Mouse (Mus musculus) cerebral cortex, adult 2 months (tissue): Measurements from ENCODE around the gene Pim3.

Source experiments
- WGBS: fragments of 180-500 bp; shearing (Covaris S2); methylation state at CpG from one replicate; pipeline ENCODE4 v1.1.7; 2018; 5-methylcytosine and 5-hydroxymethylcytosine counted together

Pim3 gene

DNA sequence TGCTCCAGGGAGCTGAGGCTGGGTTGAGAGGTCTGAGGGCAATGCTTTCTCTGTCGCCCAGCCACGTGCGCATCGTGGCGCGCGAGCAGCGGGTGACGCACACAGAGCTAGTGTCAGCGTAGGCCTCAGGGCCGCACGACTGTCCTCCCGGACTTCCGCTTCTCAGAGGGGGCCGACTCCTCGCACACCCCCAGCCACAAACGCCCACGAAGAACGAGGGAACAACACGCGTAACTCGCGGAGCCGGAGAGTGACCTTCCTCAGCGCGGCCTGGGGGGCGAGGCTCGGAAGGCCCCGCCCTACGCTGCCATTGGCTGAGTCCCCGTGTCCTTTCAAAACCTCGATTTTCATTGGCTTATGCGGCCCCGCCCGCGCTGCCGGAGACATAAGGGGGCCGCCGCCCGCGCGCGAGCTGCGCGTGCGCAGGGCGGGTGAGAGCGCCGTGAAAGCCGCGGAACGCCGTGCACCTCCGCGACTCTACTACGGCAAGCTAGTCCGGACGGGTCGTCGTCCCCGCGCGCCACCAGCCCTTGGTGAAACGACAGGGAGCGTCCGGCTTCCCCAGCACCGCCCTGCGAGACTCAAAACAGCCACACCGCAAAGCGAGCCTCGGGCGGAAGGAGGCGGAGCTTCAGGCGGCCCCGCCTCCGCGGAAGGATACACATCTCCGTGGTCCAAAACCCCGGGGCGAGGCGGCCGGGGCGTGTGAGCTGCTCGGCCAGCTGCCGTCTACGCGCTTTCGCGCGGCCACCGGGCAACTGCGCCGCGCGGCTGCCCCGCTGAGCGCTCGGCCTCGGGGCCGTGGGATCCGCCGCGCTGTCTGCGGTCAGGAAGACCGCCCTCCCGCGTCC is at the start of gene Pim3:
TSS of gene Pim3 (plus strand) at position 415 of the 851 bp plus-strand sequence.
- under 1% methylated on average over 104 of the region's 107 CpGs for WGBS

DNA sequence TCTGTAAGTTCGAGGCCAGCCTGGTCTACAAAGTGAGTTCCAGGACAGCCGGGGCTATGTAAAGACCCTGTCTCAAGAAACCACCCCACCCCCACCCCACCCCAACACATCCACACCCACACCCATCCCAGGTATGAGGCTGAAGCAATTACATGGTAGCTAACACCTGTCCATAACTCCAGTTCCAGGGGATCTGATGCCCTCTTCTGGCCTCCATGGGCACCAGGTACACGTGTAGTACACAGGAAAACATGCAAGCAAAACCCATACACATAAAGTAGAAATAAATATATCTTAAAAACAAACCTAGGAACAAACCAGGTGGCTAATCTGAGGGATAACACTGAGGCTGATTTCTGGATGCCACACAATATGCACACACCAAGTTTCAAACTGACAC is 48.7 kb upstream of the Pim3 start:
- WGBS: 89% methylated on average over 3 of the region's 3 CpGs

GRCm38 (mm10) chr15:88813873-88814272 is 48.1 kb upstream of the Pim3 start:
- 98% methylated on average over 2 of the region's 2 CpGs for WGBS

DNA sequence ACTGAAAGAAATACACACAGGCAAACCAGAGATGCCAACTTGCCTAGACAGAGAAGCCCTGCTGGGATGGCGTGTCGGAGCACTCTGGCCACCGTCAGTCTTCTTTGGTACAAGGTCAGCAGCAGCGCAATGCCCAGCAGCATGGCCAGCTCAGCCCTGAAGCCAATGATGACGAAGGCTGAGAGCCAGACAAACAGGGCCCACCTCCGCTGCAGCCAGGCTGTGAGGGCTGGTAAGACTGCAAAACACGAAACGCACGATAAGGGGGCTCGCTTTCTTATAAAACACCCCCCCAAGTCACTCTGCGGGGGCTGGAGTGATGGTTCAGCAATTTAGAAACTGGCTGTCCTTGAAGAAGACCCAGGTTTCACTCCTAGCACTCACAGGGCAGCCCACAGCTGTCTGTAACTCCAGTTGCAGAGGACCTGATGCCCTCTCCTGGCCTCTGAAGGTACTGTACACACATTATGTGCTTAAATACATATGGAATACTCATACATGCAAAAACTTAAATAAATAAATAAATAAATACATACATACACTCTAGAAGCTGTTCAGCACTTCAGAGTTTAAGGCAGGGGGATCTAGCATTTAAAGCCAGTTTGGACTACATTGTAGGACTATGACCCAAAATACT is 47.5 kb upstream of the Pim3 start:
- WGBS: 98% methylated on average over 11 of the region's 11 CpGs

GRCm38 (mm10) chr15:88815196-88815700 is 46.7 kb upstream of the Pim3 start:
- WGBS: 92% methylated on average over 6 of the region's 6 CpGs

DNA sequence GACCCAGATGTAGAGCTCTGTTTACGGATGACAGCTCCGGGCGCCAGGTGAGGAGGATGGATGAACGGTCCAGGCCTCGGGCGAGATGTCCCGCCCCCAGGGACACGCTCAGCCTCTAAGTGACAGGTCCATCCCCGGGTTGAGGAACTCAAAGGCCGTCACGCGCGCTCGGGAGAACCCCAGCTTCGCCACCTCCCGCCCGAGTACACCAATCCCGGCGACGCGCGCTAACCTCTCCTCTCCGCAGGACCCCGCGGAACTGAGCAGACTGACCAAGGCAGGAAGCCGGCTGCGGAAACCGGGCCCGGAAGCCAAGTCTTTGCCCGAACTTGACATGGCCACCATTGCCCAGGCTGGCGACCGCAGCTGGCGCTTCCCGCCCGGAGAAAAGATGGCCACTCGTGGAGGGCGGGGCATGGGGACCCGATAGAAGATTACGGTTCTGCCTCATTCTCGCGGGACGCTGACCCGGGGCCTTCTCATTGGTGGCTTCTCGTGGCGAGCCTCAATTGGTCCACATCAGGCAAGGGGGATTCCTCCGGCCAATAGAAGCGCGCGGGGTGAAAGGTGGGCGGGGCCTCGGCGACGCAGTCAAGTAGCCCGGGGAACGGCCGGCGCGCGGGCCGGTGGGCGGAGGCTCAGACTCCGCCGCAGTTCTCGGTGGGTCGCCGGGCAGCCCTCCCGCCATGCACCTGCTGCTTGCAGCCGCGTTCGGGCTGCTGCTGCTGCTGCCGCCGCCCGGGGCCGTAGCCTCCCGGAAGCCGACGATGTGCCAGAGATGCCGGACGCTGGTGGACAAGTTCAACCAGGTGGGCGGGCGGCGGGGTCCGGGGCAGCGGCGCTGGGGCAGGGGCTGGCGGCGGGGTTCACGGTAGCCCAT is 42.7 kb upstream of the Pim3 start, which contains the start of the genes Alg12 and Creld2:
TSS of gene Alg12 (minus strand) at position 293 of the 880 bp plus-strand sequence.
TSS of gene Creld2 (plus strand) at position 621 of the 880 bp plus-strand sequence.
- WGBS: under 1% methylated on average over 88 of the region's 88 CpGs

- WGBS: under 1% methylated on average over 23 of the region's 23 CpGs
Measured at GRCm38 (mm10) chr15:88819906-88820303, 42.1 kb upstream of the Pim3 start.

GRCm38 (mm10) chr15:88821403-88821802 is 40.6 kb upstream of the Pim3 start:
- WGBS: 84% methylated on average over 7 of the region's 7 CpGs

GRCm38 (mm10) chr15:88822513-88822912 is 39.5 kb upstream of the Pim3 start:
- 92% methylated on average over 7 of the region's 7 CpGs for WGBS

DNA sequence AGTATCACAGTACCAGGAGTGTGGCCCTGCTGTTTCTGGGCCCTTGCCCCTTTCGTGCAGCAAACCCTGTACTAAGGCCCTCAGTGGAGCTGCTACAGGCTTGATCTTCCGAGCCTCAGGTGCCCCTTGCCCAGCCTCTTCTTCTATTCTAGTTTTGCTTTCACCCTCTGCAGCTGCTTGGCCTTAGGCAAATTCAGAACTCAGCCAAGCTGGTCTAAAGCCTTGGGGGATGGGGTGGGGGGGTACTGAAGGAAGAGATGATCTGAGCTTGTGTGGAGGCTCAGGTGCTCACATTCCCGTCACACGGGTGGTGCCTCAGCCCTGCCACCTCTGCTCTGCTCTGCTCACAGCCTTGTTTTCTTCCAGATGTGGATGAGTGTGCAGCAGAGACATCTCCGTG is 38.6 kb upstream of the Pim3 start:
- WGBS: 89% methylated on average over 5 of the region's 5 CpGs

DNA sequence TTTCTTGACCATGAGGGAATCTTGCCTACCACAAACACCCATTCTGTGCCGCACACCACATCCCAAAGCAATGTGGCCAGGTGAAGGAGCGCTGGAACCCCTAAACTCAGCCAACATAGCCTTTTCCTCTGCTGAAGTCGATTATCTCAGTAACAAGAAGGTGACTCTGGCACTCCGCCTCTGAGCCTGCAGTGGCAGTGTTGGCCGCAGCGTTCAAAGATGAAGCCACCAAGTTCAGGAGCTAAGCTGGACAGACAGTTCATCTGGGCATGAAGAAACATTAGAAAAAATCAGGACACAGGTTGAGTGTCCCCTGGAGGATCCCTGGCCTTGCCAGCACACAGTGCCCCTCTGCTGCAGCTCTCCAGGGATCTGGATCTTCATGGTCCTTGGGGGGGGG is 34.5 kb upstream of the Pim3 start:
- WGBS: 93% methylated on average over 6 of the region's 6 CpGs

GRCm38 (mm10) chr15:88827991-88828799 is 33.8 kb upstream of the Pim3 start:
- 27% methylated on average over 9 of the region's 9 CpGs for WGBS

DNA sequence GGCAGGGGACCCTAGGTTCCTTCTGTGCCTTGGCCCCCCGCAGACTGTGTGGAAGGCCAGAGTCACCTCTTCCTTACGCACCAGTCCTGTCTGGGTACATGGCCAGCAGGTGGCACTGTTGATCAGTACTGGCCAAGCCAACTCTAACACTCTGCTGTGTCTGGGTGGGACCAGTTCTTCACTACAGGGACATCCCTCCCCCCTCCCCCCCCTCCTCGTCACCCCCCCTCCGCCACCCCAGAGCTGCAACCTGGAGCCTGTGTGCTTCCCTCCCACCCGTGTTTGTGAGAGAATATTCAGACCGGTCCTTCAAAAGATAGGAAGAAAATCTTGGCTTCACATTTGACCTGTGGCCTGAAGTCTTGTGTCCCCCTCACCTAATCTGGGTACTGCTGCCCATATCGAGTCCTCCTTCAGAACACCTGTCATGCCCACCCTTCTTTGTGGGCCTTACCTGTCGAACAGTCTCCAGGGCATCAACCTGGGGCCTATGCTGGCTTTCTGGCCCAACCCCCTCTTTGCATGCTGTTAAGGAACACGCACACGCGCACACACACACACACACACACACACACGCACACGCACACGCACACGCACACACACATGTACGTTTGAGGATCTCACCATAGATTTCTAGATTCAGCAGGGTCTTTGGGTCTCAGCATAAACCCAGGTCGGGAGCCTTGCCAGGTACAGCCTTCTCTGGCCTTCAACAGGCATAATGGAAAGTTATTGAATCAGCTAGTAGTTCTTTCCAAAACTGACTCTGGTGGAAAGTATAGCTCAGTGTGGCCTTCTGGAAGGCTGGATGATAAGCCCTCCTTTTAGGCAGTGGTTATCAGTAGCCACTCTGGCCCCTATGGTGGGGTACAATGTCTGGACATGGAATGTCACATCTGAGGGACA is 32.9 kb upstream of the Pim3 start:
- 52% methylated on average over 17 of the region's 17 CpGs for WGBS

- WGBS: 54% methylated on average over 6 of the region's 6 CpGs
Measured at GRCm38 (mm10) chr15:88829791-88830440, 32.1 kb upstream of the Pim3 start.

- 92% methylated on average over 5 of the region's 5 CpGs for WGBS
Measured at GRCm38 (mm10) chr15:88830696-88831095, 31.3 kb upstream of the Pim3 start.

GRCm38 (mm10) chr15:88831482-88831881 is 30.5 kb upstream of the Pim3 start:
- WGBS: 69% methylated on average over 5 of the region's 5 CpGs

- 88% methylated on average over 9 of the region's 9 CpGs for WGBS
Measured at GRCm38 (mm10) chr15:88832536-88832935, 29.4 kb upstream of the Pim3 start.

- WGBS: 93% methylated on average over 6 of the region's 6 CpGs
Measured at GRCm38 (mm10) chr15:88836031-88836430, 26.0 kb upstream of the Pim3 start.

GRCm38 (mm10) chr15:88836571-88836970 is 25.4 kb upstream of the Pim3 start:
- WGBS: 80% methylated on average over 5 of the region's 5 CpGs
